Mouse (Mus musculus): ENCODE data around the gene Specc1l. TPM values are rescaled to one million over a fixed set of nuclear protein-coding genes. Genes with fewer than 3 reads are reported as not detected.
A peak's percentile ranks its signal among the peaks of the same experiment; 100 is the strongest.

Specc1l gene
- 34.6 and 37.2 TPM in 2 replicates for polyA plus RNA-seq (2015; fragmentation: Nextera tagmentation; extraction: Ambion mirVana)

GRCm38 (mm10) chr10:75211807-75212645 lies at the start of gene Specc1l:
Gene Specc1l (plus strand): TSS chr10:75212073.
- ATAC-seq (replicated peaks): peak; percentile 97
- peaks cover 16% of the 10 kb centered on the region for H3K4me1 ChIP-seq
- no peaks in the 10 kb centered on the region for H3K36me3 ChIP-seq (replicated peaks)
- no peaks in the 10 kb centered on the region for H3K27me3 ChIP-seq (replicated peaks)
- WGBS: 0% methylated on average over 66 of the region's 80 CpGs
- peak within 1 kb of the TSS; percentile 100 for H3K27ac ChIP-seq
- peak within 1 kb of the TSS; percentile 79 for H3K4me3 ChIP-seq
- H3K9ac ChIP-seq: peak within 1 kb of the TSS; percentile 86
- H3K4me2 ChIP-seq: peak within 1 kb of the TSS; percentile 69
- H3K9me3 ChIP-seq: no peaks in the 10 kb centered on the region

- Histone ChIP-seq H3K36me3 (replicated peaks) (peaks cover 28% of the 10 kb centered on the region), H3K9ac (no peak overlapping the region), H3K27me3 (replicated peaks) (no peaks in the 10 kb centered on the region), H3K9me3 (no peaks in the 10 kb centered on the region), H3K4me2 (no peak overlapping the region), H3K4me1 (no peaks in the 10 kb centered on the region), H3K4me3 (no peak overlapping the region), H3K27ac (no peak overlapping the region)
- no peak for ATAC-seq (replicated peaks)
- 79% methylated on average over 10 of the region's 10 CpGs for WGBS
Observed at GRCm38 (mm10) chr10:75165825-75166481, 45.9 kb upstream of the Specc1l start.

- H3K4me3 ChIP-seq: no peak overlapping the region
- ATAC-seq (replicated peaks): no peak
- no peaks in the 10 kb centered on the region for H3K4me1 ChIP-seq
- H3K9me3 ChIP-seq: no peaks in the 10 kb centered on the region
- peaks cover 29% of the 10 kb centered on the region for H3K36me3 ChIP-seq (replicated peaks)
- no peak overlapping the region for H3K27ac ChIP-seq
- H3K27me3 ChIP-seq (replicated peaks): no peaks in the 10 kb centered on the region
- H3K9ac ChIP-seq: no peak overlapping the region
- no peak overlapping the region for H3K4me2 ChIP-seq
- WGBS: 92% methylated on average over 4 of the region's 4 CpGs
Observed at GRCm38 (mm10) chr10:75166601-75167000, 45.3 kb upstream of the Specc1l start.

GRCm38 (mm10) chr10:75170207-75170850 lies 41.5 kb upstream of the Specc1l start:
- H3K9ac ChIP-seq: no peak overlapping the region
- no peaks in the 10 kb centered on the region for H3K9me3 ChIP-seq
- 80% methylated on average over 12 of the region's 12 CpGs for WGBS
- H3K27ac ChIP-seq: no peak overlapping the region
- H3K4me3 ChIP-seq: no peak overlapping the region
- no peak for ATAC-seq (replicated peaks)
- H3K36me3 ChIP-seq (replicated peaks): peaks cover 27% of the 10 kb centered on the region
- no peaks in the 10 kb centered on the region for H3K27me3 ChIP-seq (replicated peaks)
- no peaks in the 10 kb centered on the region for H3K4me1 ChIP-seq
- no peak overlapping the region for H3K4me2 ChIP-seq

- Histone ChIP-seq H3K4me2 (no peak overlapping the region), H3K36me3 (replicated peaks) (peaks cover 45% of the 10 kb centered on the region), H3K27me3 (replicated peaks) (no peaks in the 10 kb centered on the region), H3K4me3 (no peak overlapping the region), H3K9me3 (no peaks in the 10 kb centered on the region), H3K27ac (no peak overlapping the region), H3K9ac (no peak overlapping the region), H3K4me1 (no peaks in the 10 kb centered on the region)
- WGBS: 80% methylated on average over 8 of the region's 8 CpGs
- ATAC-seq (replicated peaks): no peak
Observed at GRCm38 (mm10) chr10:75173056-75173455, 38.8 kb upstream of the Specc1l start.

GRCm38 (mm10) chr10:75173712-75174111 lies 38.2 kb upstream of the Specc1l start:
- ATAC-seq (replicated peaks): no peak
- Histone ChIP-seq H3K9ac (no peak overlapping the region), H3K4me3 (no peak overlapping the region), H3K4me1 (no peaks in the 10 kb centered on the region), H3K4me2 (no peak overlapping the region), H3K27ac (no peak overlapping the region), H3K36me3 (replicated peaks) (peaks cover 51% of the 10 kb centered on the region), H3K9me3 (no peaks in the 10 kb centered on the region), H3K27me3 (replicated peaks) (no peaks in the 10 kb centered on the region)
- WGBS: 84% methylated on average over 12 of the region's 12 CpGs

- Histone ChIP-seq H3K9ac (no peak overlapping the region), H3K4me1 (no peaks in the 10 kb centered on the region), H3K27ac (no peak overlapping the region), H3K36me3 (replicated peaks) (peaks cover 62% of the 10 kb centered on the region), H3K9me3 (no peaks in the 10 kb centered on the region), H3K27me3 (replicated peaks) (no peaks in the 10 kb centered on the region), H3K4me2 (no peak overlapping the region), H3K4me3 (no peak overlapping the region)
- WGBS: 85% methylated on average over 8 of the region's 8 CpGs
- no peak for ATAC-seq (replicated peaks)
Observed at GRCm38 (mm10) chr10:75176494-75176893, 35.4 kb upstream of the Specc1l start.

GRCm38 (mm10) chr10:75178911-75179310 lies 33.0 kb upstream of the Specc1l start:
- Histone ChIP-seq H3K4me3 (no peak overlapping the region), H3K9ac (no peak overlapping the region), H3K4me1 (no peaks in the 10 kb centered on the region), H3K9me3 (no peaks in the 10 kb centered on the region), H3K27ac (no peak overlapping the region), H3K36me3 (replicated peaks) (peaks cover 64% of the 10 kb centered on the region), H3K27me3 (replicated peaks) (no peaks in the 10 kb centered on the region), H3K4me2 (no peak overlapping the region)
- 93% methylated on average over 5 of the region's 5 CpGs for WGBS
- ATAC-seq (replicated peaks): no peak

- ATAC-seq (replicated peaks): peak; percentile 73
- H3K4me2 ChIP-seq: no peak overlapping the region
- no peaks in the 10 kb centered on the region for H3K9me3 ChIP-seq
- no peaks in the 10 kb centered on the region for H3K4me1 ChIP-seq
- H3K36me3 ChIP-seq (replicated peaks): peaks cover 56% of the 10 kb centered on the region
- no peak overlapping the region for H3K4me3 ChIP-seq
- H3K27me3 ChIP-seq (replicated peaks): no peaks in the 10 kb centered on the region
- no peak overlapping the region for H3K27ac ChIP-seq
- 51% methylated on average over 14 of the region's 14 CpGs for WGBS
- H3K9ac ChIP-seq: no peak overlapping the region
Observed at GRCm38 (mm10) chr10:75182151-75182774, 29.6 kb upstream of the Specc1l start.

GRCm38 (mm10) chr10:75184826-75185225 lies 27.0 kb upstream of the Specc1l start:
- Histone ChIP-seq H3K27ac (no peak overlapping the region), H3K9ac (no peak overlapping the region), H3K4me1 (no peaks in the 10 kb centered on the region), H3K9me3 (no peaks in the 10 kb centered on the region), H3K4me3 (no peak overlapping the region), H3K27me3 (replicated peaks) (no peaks in the 10 kb centered on the region), H3K4me2 (no peak overlapping the region), H3K36me3 (replicated peaks) (peaks cover 31% of the 10 kb centered on the region)
- 92% methylated on average over 9 of the region's 9 CpGs for WGBS
- ATAC-seq (replicated peaks): no peak

- WGBS: 66% methylated on average over 6 of the region's 6 CpGs
- Histone ChIP-seq H3K36me3 (replicated peaks) (peaks cover 20% of the 10 kb centered on the region), H3K4me2 (no peak overlapping the region), H3K27me3 (replicated peaks) (no peaks in the 10 kb centered on the region), H3K27ac (no peak overlapping the region), H3K4me1 (no peaks in the 10 kb centered on the region), H3K4me3 (no peak overlapping the region), H3K9ac (no peak overlapping the region), H3K9me3 (no peaks in the 10 kb centered on the region)
- ATAC-seq (replicated peaks): no peak
Observed at GRCm38 (mm10) chr10:75186551-75186950, 25.3 kb upstream of the Specc1l start.

All from midbrain, embryonic 15.5 days (tissue).